Mouse (Mus musculus): Measurements from ENCODE around the gene Mgat4e. TPM values are rescaled to one million over a fixed set of nuclear protein-coding genes. Genes with fewer than 3 reads are reported as not detected.

Mgat4e gene
- total and polyA plus RNA-seq, 3 experiments: 0.08 to 0.17 TPM; not detected in 1

DNA sequence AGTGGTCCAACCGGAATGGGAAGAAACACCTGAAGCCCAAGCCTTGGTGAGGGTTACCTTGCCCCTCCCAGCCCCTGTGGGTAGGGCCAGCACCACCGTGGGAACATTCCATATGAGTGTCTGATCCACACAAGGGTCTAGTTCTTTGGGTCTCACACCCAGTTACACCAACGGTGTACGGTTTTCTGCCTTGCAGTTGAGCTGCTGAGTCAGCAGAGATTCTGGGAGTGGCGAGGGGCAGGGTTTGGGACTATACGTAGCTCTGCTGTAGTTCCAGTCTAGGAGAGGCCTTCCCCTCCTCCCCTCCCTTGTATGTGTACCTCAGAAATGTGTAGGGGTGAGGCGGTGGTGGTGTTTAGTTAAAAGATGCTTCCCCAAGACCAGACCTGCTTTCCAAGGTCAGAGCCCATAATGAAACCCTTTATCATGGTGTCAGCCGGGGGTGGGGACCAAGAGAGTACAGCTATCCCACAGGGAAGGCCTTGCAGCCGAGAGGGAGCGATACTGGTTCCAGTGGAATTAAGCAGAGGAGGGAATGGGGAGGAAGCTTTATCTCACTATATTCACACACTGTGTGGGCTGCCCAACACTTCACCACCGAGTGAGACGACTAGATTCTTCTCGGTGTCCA lies 5.9 kb upstream of the Mgat4e start:
- Histone ChIP-seq H3K9me3 (replicated peaks; ENCODE audit: insufficient read depth, low read length) (no peaks in the 10 kb centered on the region), H3K27me3 (ENCODE audit: control insufficient read depth in 1 of 2, insufficient read depth in 2 of 2, low read length in 2 of 2) (no peaks in the 10 kb centered on the region), H3K36me3 (ENCODE audit: control insufficient read depth in 1 of 2, insufficient read depth in 2 of 2, low read length in 2 of 2) (peaks cover 0 to 10% of the 10 kb centered on the region in 2 experiments; a peak in 2 of 4 replicates), H3K9ac (ENCODE audit: control insufficient read depth, low read depth, low read length, poor library complexity, severe bottlenecking) (no peak overlapping the region), H3K79me2 (ENCODE audit: control insufficient read depth, insufficient read depth, low read length, poor library complexity) (peaks cover 7% of the 10 kb centered on the region), H3K4me3 (ENCODE audit: control insufficient read depth in 1 of 2, insufficient read depth in 1 of 2, low read depth in 2 of 2, low read length in 2 of 2) (no peak overlapping the region), H3K4me1 (ENCODE audit: control insufficient read depth in 1 of 2, insufficient read depth in 2 of 2, low read length in 2 of 2) (peaks cover 8 to 27% of the 10 kb centered on the region in 2 experiments), H3K27ac (ENCODE audit: control insufficient read depth, low read depth, low read length) (no peak overlapping the region)
- peak; percentile 88 for TF ChIP-seq MAFK (IDR thresholded peaks at IDR 0.05; ENCODE audit: borderline replicate concordance, low read depth, low read length)
- no peak for TF ChIP-seq ZKSCAN1 (IDR thresholded peaks at IDR 0.05; ENCODE audit: low read depth, low read length)
- peak; percentile 44 for DNase-seq (ENCODE audit: low read depth, low spot score)

DNA sequence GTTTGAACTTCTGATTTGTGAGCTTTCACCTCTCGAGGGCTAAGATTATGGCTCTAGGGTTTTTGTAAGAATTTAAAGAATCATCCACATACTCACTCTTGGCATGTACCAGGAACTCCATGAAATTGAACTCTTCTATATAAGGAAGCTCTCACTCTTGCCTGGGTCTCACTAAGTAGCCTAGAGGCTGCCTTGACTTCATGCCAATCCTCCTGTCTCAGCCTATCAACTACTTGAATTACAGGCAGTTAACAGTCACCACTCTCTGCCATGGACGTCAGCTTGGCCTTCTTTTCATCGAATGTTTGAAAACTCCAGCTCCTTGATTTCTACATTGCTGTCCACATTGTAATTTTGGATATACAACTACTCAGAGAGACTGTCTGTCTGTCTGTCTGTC lies 2.9 kb upstream of the Mgat4e start:
- peaks cover 8 to 25% of the 10 kb centered on the region in 2 experiments for H3K4me1 ChIP-seq (ENCODE audit: control insufficient read depth in 1 of 2, insufficient read depth in 2 of 2, low read length in 2 of 2)
- DNase-seq (ENCODE audit: low read depth, low spot score): peak; percentile 51
- H3K4me3 ChIP-seq (ENCODE audit: control insufficient read depth in 1 of 2, insufficient read depth in 1 of 2, low read depth in 2 of 2, low read length in 2 of 2): no peak overlapping the region
- H3K9me3 ChIP-seq (replicated peaks; ENCODE audit: insufficient read depth, low read length): no peaks in the 10 kb centered on the region
- peaks cover 0 to 8% of the 10 kb centered on the region in 2 experiments; a peak in 2 of 4 replicates for H3K36me3 ChIP-seq (ENCODE audit: control insufficient read depth in 1 of 2, insufficient read depth in 2 of 2, low read length in 2 of 2)
- H3K27me3 ChIP-seq (ENCODE audit: control insufficient read depth in 1 of 2, insufficient read depth in 2 of 2, low read length in 2 of 2): no peaks in the 10 kb centered on the region
- peaks cover 3% of the 10 kb centered on the region; the same call in 1 of the 2 replicates for H3K79me2 ChIP-seq (ENCODE audit: control insufficient read depth, insufficient read depth, low read length, poor library complexity)
- H3K27ac ChIP-seq (ENCODE audit: control insufficient read depth, low read depth, low read length): no peak overlapping the region
- no peak overlapping the region for H3K9ac ChIP-seq (ENCODE audit: control insufficient read depth, low read depth, low read length, poor library complexity, severe bottlenecking)
- TF ChIP-seq ELF1 (IDR thresholded peaks at IDR 0.05; ENCODE audit: low read depth, low read length): no peak
- no peak for TF ChIP-seq MXI1 (IDR thresholded peaks at IDR 0.05; ENCODE audit: low read depth, low read length)
- no peak for TF ChIP-seq HCFC1 (IDR thresholded peaks at IDR 0.05; ENCODE audit: low read depth, low read length)
- no peak for TF ChIP-seq ZMIZ1 (IDR thresholded peaks at IDR 0.05; ENCODE audit: low read depth, low read length)
- no peak for TF ChIP-seq E2F4 (IDR thresholded peaks at IDR 0.05; ENCODE audit: borderline replicate concordance, low read depth, low read length)
- TF ChIP-seq RCOR1 (IDR thresholded peaks at IDR 0.05; ENCODE audit: low read depth, low read length): no peak
- TF ChIP-seq ZKSCAN1 (IDR thresholded peaks at IDR 0.05; ENCODE audit: low read depth, low read length): no peak
- TF ChIP-seq BHLHE40 (IDR thresholded peaks at IDR 0.05; ENCODE audit: borderline replicate concordance, low read depth, low read length): no peak
- no peak for TF ChIP-seq SIN3A (IDR thresholded peaks at IDR 0.05; ENCODE audit: low read length)
- TF ChIP-seq USF2 (IDR thresholded peaks at IDR 0.05; ENCODE audit: borderline replicate concordance in 1 of 2, insufficient read depth in 1 of 2, low read depth in 1 of 2, low read length in 2 of 2): no peak
- TF ChIP-seq POLR2AphosphoS5 (IDR thresholded peaks at IDR 0.05; ENCODE audit: borderline replicate concordance, low read depth, low read length): no peak
- TF ChIP-seq MYC (IDR thresholded peaks at IDR 0.05; ENCODE audit: low read depth, low read length): no peak

Data from MEL (cell line).